Mouse (Mus musculus): Measurements from ENCODE around the gene Slc8b1. TPM values are rescaled to one million over a fixed set of nuclear protein-coding genes. Genes with fewer than 3 reads are reported as not detected.

The Slc8b1 gene
- total and polyA plus RNA-seq, 2 experiments from 2014 or later = 1.9 to 2.5 TPM

- Histone ChIP-seq H3K4me2 (ENCODE audit: low read depth, low read length, poor library complexity, severe bottlenecking) (no peak within 1 kb of the TSS), H3K9ac (replicated peaks; ENCODE audit: low read length, poor library complexity, severe bottlenecking) (no peak within 1 kb of the TSS), H3K9me3 (ENCODE audit: low read length) (no peaks in the 10 kb centered on the region), H3K27me3 (ENCODE audit: insufficient read depth, low read length) (no peaks in the 10 kb centered on the region), H3K27ac (ENCODE audit: low read depth, low read length) (no peak within 1 kb of the TSS), H3K36me3 (ENCODE audit: insufficient read depth, low read length) (no peaks in the 10 kb centered on the region), H3K4me3 (ENCODE audit: low read depth, low read length) (no peak within 1 kb of the TSS), H3K4me1 (ENCODE audit: insufficient read depth, low read length) (no peaks in the 10 kb centered on the region)
- no peak for ATAC-seq (ENCODE audit: low FRiP score)
- 14% methylated on average over 13 of the region's 13 CpGs for WGBS
- no peak for DNase-seq (ENCODE audit: low spot score)
- TF ChIP-seq CTCF (IDR thresholded peaks at IDR 0.05) = no peak
Measured at GRCm38 (mm10) chr5:120476296-120476695, 34.7 kb upstream of the Slc8b1 start, which contains the start of gene Sds. Sds (plus strand) TSS chr5:120476526.

GRCm38 (mm10) chr5:120477993-120478392, 33.0 kb upstream of the Slc8b1 start:
- Histone ChIP-seq H3K9ac (replicated peaks; ENCODE audit: low read length, poor library complexity, severe bottlenecking) (no peak overlapping the region), H3K27me3 (ENCODE audit: insufficient read depth, low read length) (no peaks in the 10 kb centered on the region), H3K4me1 (ENCODE audit: insufficient read depth, low read length) (no peaks in the 10 kb centered on the region), H3K27ac (ENCODE audit: low read depth, low read length) (no peak overlapping the region), H3K9me3 (ENCODE audit: low read length) (no peaks in the 10 kb centered on the region), H3K4me2 (ENCODE audit: low read depth, low read length, poor library complexity, severe bottlenecking) (no peak overlapping the region), H3K36me3 (ENCODE audit: insufficient read depth, low read length) (no peaks in the 10 kb centered on the region), H3K4me3 (ENCODE audit: low read depth, low read length) (no peak overlapping the region)
- WGBS = 89% methylated on average over 5 of the region's 5 CpGs
- TF ChIP-seq CTCF (IDR thresholded peaks at IDR 0.05) = no peak
- ATAC-seq (ENCODE audit: low FRiP score) (no peak), DNase-seq (ENCODE audit: low spot score) (no peak)

GRCm38 (mm10) chr5:120479538-120479937, 31.4 kb upstream of the Slc8b1 start:
- no peaks in the 10 kb centered on the region for H3K4me1 ChIP-seq (ENCODE audit: insufficient read depth, low read length)
- no peak overlapping the region for H3K4me2 ChIP-seq (ENCODE audit: low read depth, low read length, poor library complexity, severe bottlenecking)
- DNase-seq (ENCODE audit: low spot score) = no peak
- peaks cover 12% of the 10 kb centered on the region for H3K36me3 ChIP-seq (ENCODE audit: insufficient read depth, low read length)
- no peak overlapping the region for H3K4me3 ChIP-seq (ENCODE audit: low read depth, low read length)
- ATAC-seq (ENCODE audit: low FRiP score) = no peak
- peak; percentile 13; the same call in 1 of the 2 replicates for TF ChIP-seq CTCF (IDR thresholded peaks at IDR 0.05)
- no peak overlapping the region for H3K27ac ChIP-seq (ENCODE audit: low read depth, low read length)
- 73% methylated on average over 4 of the region's 4 CpGs for WGBS
- H3K27me3 ChIP-seq (ENCODE audit: insufficient read depth, low read length) = no peaks in the 10 kb centered on the region
- no peak overlapping the region for H3K9ac ChIP-seq (replicated peaks; ENCODE audit: low read length, poor library complexity, severe bottlenecking)
- no peaks in the 10 kb centered on the region for H3K9me3 ChIP-seq (ENCODE audit: low read length)

GRCm38 (mm10) chr5:120481205-120481604, 29.8 kb upstream of the Slc8b1 start:
- Histone ChIP-seq H3K9ac (replicated peaks; ENCODE audit: low read length, poor library complexity, severe bottlenecking) (no peak overlapping the region), H3K27ac (ENCODE audit: low read depth, low read length) (no peak overlapping the region), H3K4me1 (ENCODE audit: insufficient read depth, low read length) (no peaks in the 10 kb centered on the region), H3K9me3 (ENCODE audit: low read length) (no peaks in the 10 kb centered on the region), H3K4me2 (ENCODE audit: low read depth, low read length, poor library complexity, severe bottlenecking) (no peak overlapping the region), H3K27me3 (ENCODE audit: insufficient read depth, low read length) (no peaks in the 10 kb centered on the region), H3K36me3 (ENCODE audit: insufficient read depth, low read length) (peaks cover 27% of the 10 kb centered on the region), H3K4me3 (ENCODE audit: low read depth, low read length) (no peak overlapping the region)
- 63% methylated on average over 9 of the region's 9 CpGs for WGBS
- no peak for ATAC-seq (ENCODE audit: low FRiP score)
- TF ChIP-seq CTCF (IDR thresholded peaks at IDR 0.05) = no peak
- DNase-seq (ENCODE audit: low spot score) = no peak

- WGBS = 87% methylated on average over 19 of the region's 19 CpGs
- H3K4me2 ChIP-seq (ENCODE audit: low read depth, low read length, poor library complexity, severe bottlenecking) = no peak overlapping the region
- no peak overlapping the region for H3K9ac ChIP-seq (replicated peaks; ENCODE audit: low read length, poor library complexity, severe bottlenecking)
- H3K36me3 ChIP-seq (ENCODE audit: insufficient read depth, low read length) = peaks cover 37% of the 10 kb centered on the region
- H3K4me3 ChIP-seq (ENCODE audit: low read depth, low read length) = no peak overlapping the region
- no peaks in the 10 kb centered on the region for H3K4me1 ChIP-seq (ENCODE audit: insufficient read depth, low read length)
- no peak overlapping the region for H3K27ac ChIP-seq (ENCODE audit: low read depth, low read length)
- TF ChIP-seq CTCF (IDR thresholded peaks at IDR 0.05) = no peak
- no peak for ATAC-seq (ENCODE audit: low FRiP score)
- DNase-seq (ENCODE audit: low spot score) = no peak
- H3K27me3 ChIP-seq (ENCODE audit: insufficient read depth, low read length) = no peaks in the 10 kb centered on the region
- H3K9me3 ChIP-seq (ENCODE audit: low read length) = no peaks in the 10 kb centered on the region
Measured at GRCm38 (mm10) chr5:120483399-120483798, 27.6 kb upstream of the Slc8b1 start.

- Histone ChIP-seq H3K27ac (ENCODE audit: low read depth, low read length) (no peak overlapping the region), H3K27me3 (ENCODE audit: insufficient read depth, low read length) (no peaks in the 10 kb centered on the region), H3K4me1 (ENCODE audit: insufficient read depth, low read length) (no peaks in the 10 kb centered on the region), H3K9me3 (ENCODE audit: low read length) (no peaks in the 10 kb centered on the region), H3K4me3 (ENCODE audit: low read depth, low read length) (no peak overlapping the region), H3K4me2 (ENCODE audit: low read depth, low read length, poor library complexity, severe bottlenecking) (no peak overlapping the region), H3K9ac (replicated peaks; ENCODE audit: low read length, poor library complexity, severe bottlenecking) (no peak overlapping the region), H3K36me3 (ENCODE audit: insufficient read depth, low read length) (peaks cover 45% of the 10 kb centered on the region)
- ATAC-seq (ENCODE audit: low FRiP score) = no peak
- WGBS = 87% methylated on average over 8 of the region's 8 CpGs
- no peak for TF ChIP-seq CTCF (IDR thresholded peaks at IDR 0.05)
- DNase-seq (ENCODE audit: low spot score) = no peak
Measured at GRCm38 (mm10) chr5:120487844-120488243, 23.1 kb upstream of the Slc8b1 start.

All from midbrain, postnatal 0 days (tissue).